Mouse (Mus musculus) kidney, postnatal 0 days (tissue): ENCODE results near the gene Slc6a4. TPM values are rescaled to one million over a fixed set of nuclear protein-coding genes. Genes with fewer than 3 reads are reported as not detected.
A peak's percentile ranks its signal among the peaks of the same experiment; 100 is the strongest.

Experiments
- ATAC-seq: fragments of 200-750 bp; cut with Nextera tagmentation; replicated peaks from 2 replicates; pipeline ENCODE4 v1.8.0; 2017; ENCODE audit warnings: low read depth, moderate number of reproducible peaks, moderate TSS enrichment, moderate library complexity; ENCODE audit not compliant: low FRiP score
- DNase-seq: peaks from one replicate; pipeline ENCODE4 v3.0.0-alpha.2; 2016; ENCODE audit warnings: low spot score
- H3K27ac ChIP-seq: fragments of 300-500 bp; sonication (generic); 2 replicates; pipeline ENCODE4 v1.5.1; 2014; ENCODE audit warnings: mild to moderate bottlenecking
- H3K27me3 ChIP-seq: fragments of 300-500 bp; sonication (generic); 2 replicates; pipeline ENCODE4 v1.6.1; 2014; ENCODE audit warnings: low read length, mixed read lengths; ENCODE audit not compliant: insufficient read depth
- H3K36me3 ChIP-seq: fragments of 300-500 bp; sonication (generic); 2 replicates; pipeline ENCODE4 v1.6.1; 2014; ENCODE audit warnings: low read length, mixed read lengths; ENCODE audit not compliant: insufficient read depth
- H3K4me1 ChIP-seq: fragments of 300-500 bp; sonication (generic); replicated peaks from 2 replicates; pipeline ENCODE4 v1.6.1; 2014; ENCODE audit warnings: antibody characterized with exemption, low read length, mixed read lengths; ENCODE audit not compliant: insufficient read depth
- H3K4me2 ChIP-seq: fragments of 300-500 bp; sonication (generic); 2 replicates; pipeline ENCODE4 v1.6.1; 2014; ENCODE audit warnings: mild to moderate bottlenecking, low read length, moderate library complexity, mixed read lengths
- H3K4me3 ChIP-seq: fragments of 300-500 bp; sonication (generic); replicated peaks from 2 replicates; pipeline ENCODE4 v1.5.1; 2014; ENCODE audit warnings: low read depth, low read length
- H3K9ac ChIP-seq: fragments of 300-500 bp; sonication (generic); 2 replicates; pipeline ENCODE4 v1.6.1; 2014; ENCODE audit warnings: low read depth, low read length
- H3K9me3 ChIP-seq: fragments of 300-500 bp; sonication (generic); replicated peaks from 2 replicates; pipeline ENCODE4 v1.6.1; 2016; ENCODE audit warnings: low read length, inconsistent platforms, mixed read lengths
- CTCF ChIP-seq: IDR thresholded peaks from 2 replicates; pipeline ENCODE4 v1.5.1; 2016; ENCODE audit warnings: antibody characterized with exemption, low read depth, mild to moderate bottlenecking, moderate library complexity
- WGBS: fragments of 180-500 bp; shearing (Covaris S2); extraction: QIAGEN DNeasy Blood & Tissue Kit; methylation state at CpG from one replicate; pipeline ENCODE4 v1.1.7; 2014; 5-methylcytosine and 5-hydroxymethylcytosine counted together
- polyA plus RNA-seq: library from polyadenylated mRNA; unstranded; fragments of >200 nt; fragmentation: Nextera tagmentation; extraction: Ambion mirVana; gene quantifications from 2 replicates; pipeline ENCODE4 v1.2.1, GENCODE M21; 2015

The Slc6a4 gene
- polyA plus RNA-seq, 1 experiment from 2014 or later, result 3.4 TPM

DNA sequence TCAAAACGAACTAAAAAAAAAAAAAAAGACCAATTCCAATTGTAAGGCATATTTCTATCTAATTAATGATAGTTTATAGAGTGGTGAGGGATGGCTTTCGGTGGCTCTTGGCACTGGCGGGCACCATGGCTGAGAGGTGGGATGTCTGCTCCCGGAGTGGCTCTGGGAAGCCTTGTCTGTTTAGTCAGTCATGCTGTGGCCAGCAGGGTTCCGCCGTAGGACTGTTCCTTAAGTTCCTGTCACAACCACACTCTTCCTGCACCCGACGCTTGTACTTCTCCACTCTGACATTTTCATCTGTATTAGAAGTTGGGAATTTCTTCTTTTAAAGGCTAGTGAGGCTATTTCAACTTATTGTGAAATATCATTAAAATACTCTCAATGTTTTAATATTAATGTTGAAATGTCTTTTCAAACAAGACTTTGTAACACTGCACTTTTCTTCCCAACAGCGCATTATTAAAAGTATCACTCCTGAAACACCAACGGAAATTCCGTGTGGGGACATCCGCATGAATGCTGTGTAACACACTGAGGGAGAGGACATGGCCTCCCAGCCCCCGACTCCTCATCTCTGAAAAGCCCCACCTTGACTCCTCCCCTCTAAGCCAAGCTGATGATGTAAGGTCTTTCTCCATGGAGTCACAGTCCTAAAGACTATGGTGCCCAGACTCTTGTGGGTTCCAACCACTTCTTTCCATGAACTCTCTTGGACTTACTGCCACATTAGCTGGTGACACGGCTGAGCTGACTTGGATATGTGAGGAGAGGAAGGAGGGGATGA is 32.9 kb downstream of the Slc6a4 start:
- DNase-seq (no peak), ATAC-seq (no peak)
- Histone ChIP-seq H3K9me3 (no peaks in the 10 kb centered on the region), H3K36me3 (no peaks in the 10 kb centered on the region), H3K27me3 (no peaks in the 10 kb centered on the region), H3K9ac (no peak overlapping the region), H3K4me1 (no peaks in the 10 kb centered on the region), H3K27ac (no peak overlapping the region), H3K4me3 (no peak overlapping the region), H3K4me2 (no peak overlapping the region)
- TF ChIP-seq CTCF, result no peak
- WGBS, result 84% methylated on average over 14 of the region's 14 CpGs

- Histone ChIP-seq H3K4me3 (no peak overlapping the region), H3K36me3 (peaks cover 15% of the 10 kb centered on the region), H3K9ac (no peak overlapping the region), H3K27me3 (no peaks in the 10 kb centered on the region), H3K9me3 (no peaks in the 10 kb centered on the region), H3K4me1 (no peaks in the 10 kb centered on the region), H3K4me2 (no peak overlapping the region), H3K27ac (no peak overlapping the region)
- ATAC-seq, result no peak
- no peak for DNase-seq
- 78% methylated on average over 4 of the region's 4 CpGs for WGBS
- TF ChIP-seq CTCF, result no peak
These were observed 43.5 kb downstream of the Slc6a4 start for GRCm38 (mm10) chr11:77041891-77042290.

- no peaks in the 10 kb centered on the region for H3K27me3 ChIP-seq
- no peak overlapping the region for H3K9ac ChIP-seq
- H3K27ac ChIP-seq, result peak overlapping the region; percentile 25; the same call in 1 of the 2 replicates
- ATAC-seq (0 out of 2 replicates have a peak, but pooled peaks have one; percentile 49), DNase-seq (no peak)
- no peaks in the 10 kb centered on the region for H3K9me3 ChIP-seq
- no peaks in the 10 kb centered on the region for H3K4me1 ChIP-seq
- no peak overlapping the region for H3K4me2 ChIP-seq
- H3K4me3 ChIP-seq, result no peak overlapping the region
- H3K36me3 ChIP-seq, result peaks cover 20% of the 10 kb centered on the region
- 75% methylated on average over 2 of the region's 2 CpGs for WGBS
- TF ChIP-seq CTCF, result no peak
These were observed 44.4 kb downstream of the Slc6a4 start for GRCm38 (mm10) chr11:77042816-77043215.

GRCm38 (mm10) chr11:77061951-77062350 is 63.5 kb downstream of the Slc6a4 start:
- TF ChIP-seq CTCF, result no peak
- DNase-seq (peak; percentile 29), ATAC-seq (no peak)
- 42% methylated on average over 5 of the region's 5 CpGs for WGBS
- Histone ChIP-seq H3K9ac (no peak overlapping the region), H3K4me2 (no peak overlapping the region), H3K27me3 (no peaks in the 10 kb centered on the region), H3K9me3 (no peaks in the 10 kb centered on the region), H3K36me3 (no peaks in the 10 kb centered on the region; the same call in 1 of the 2 replicates), H3K4me3 (no peak overlapping the region), H3K4me1 (no peaks in the 10 kb centered on the region), H3K27ac (no peak overlapping the region)

DNA sequence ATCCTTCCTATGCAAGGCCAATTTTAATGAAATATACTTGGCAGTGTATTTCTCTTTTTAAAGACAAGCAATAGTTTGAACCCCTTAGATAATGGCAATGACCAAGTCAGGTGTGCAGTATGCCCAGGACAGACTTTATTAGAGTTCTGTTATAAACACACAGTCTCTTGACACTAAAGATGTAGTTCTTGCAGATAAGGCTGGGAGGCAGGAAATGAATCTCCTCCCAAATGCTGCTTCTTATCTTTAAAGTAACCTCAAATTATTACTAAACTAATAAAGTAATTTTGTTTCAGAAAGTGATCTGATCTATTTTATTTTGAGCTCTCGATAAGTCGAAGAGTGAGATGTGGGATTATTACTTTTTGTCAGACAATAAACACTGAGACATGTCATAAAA is 65.0 kb downstream of the Slc6a4 start:
- DNase-seq (no peak), ATAC-seq (no peak)
- no peak overlapping the region for H3K4me3 ChIP-seq
- no peaks in the 10 kb centered on the region for H3K9me3 ChIP-seq
- no peaks in the 10 kb centered on the region for H3K27me3 ChIP-seq
- WGBS, result 81% methylated on average over 2 of the region's 2 CpGs
- no peak overlapping the region for H3K27ac ChIP-seq
- no peak overlapping the region for H3K4me2 ChIP-seq
- no peaks in the 10 kb centered on the region for H3K4me1 ChIP-seq
- no peaks in the 10 kb centered on the region; the same call in 1 of the 2 replicates for H3K36me3 ChIP-seq
- no peak overlapping the region for H3K9ac ChIP-seq
- TF ChIP-seq CTCF, result no peak

GRCm38 (mm10) chr11:77068825-77069224 is 70.4 kb downstream of the Slc6a4 start:
- H3K27me3 ChIP-seq, result no peaks in the 10 kb centered on the region

More at GRCm38 (mm10) chr11:77068825-77069224, 70.4 kb downstream of the Slc6a4 start:
- Histone ChIP-seq H3K4me3 (no peak overlapping the region), H3K9me3 (no peaks in the 10 kb centered on the region), H3K9ac (no peak overlapping the region), H3K27ac (no peak overlapping the region), H3K4me1 (no peaks in the 10 kb centered on the region), H3K4me2 (no peak overlapping the region), H3K36me3 (0 out of 2 replicates have a peak, but pooled peaks cover 3% of the 10 kb centered on the region)
- DNase-seq, result no peak
- WGBS, result 90% methylated on average over 4 of the region's 4 CpGs
- no peak for TF ChIP-seq CTCF
- ATAC-seq, result no peak
